Mouse (Mus musculus): Measurements from ENCODE around the gene Crtc1.

- TF ChIP-seq POLR2A (IDR thresholded peaks at IDR 0.05; ENCODE audit: low read depth, low read length) = no peak
- TF ChIP-seq CTCF (conservative IDR thresholded peaks at IDR 0.05; ENCODE audit: insufficient read depth, insufficient read length, low read depth, low read length) = no peak
Measured at GRCm38 (mm10) chr8:70404212-70404611, 35.2 kb downstream of the Crtc1 start.

Measured in kidney, adult 2 months (tissue).